In the genomic region with DNA sequence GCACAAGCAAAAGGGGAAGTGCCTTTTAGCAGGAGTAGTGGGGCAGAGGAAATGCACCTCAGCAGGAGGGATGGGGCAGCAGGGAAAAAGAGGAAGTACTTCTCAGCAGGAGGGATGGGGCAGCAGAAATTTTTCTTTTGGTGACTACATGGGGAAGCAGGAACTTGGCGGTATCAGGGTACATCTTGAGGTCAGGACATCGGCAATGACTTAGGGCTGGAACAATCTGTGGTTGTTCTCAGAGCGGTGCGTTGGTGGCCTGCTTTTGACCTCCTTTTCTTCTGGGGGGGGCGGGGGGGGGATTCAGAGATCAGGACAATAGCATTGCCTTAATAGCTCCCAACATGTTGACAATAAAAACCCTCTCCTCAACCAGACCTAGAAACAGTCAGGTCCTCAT, we compare ENCODE assay signal across 21 mouse cellular contexts. TPM values are rescaled to one million over a fixed set of nuclear protein-coding genes. Genes with fewer than 3 reads are reported as not detected.
"Had no signal": no experiment of that assay in that cellular context is flagged by ENCODE, and none has a peak within 500 bp of the region (broad histone marks: within the 10 kb centered on the region; RNA-seq: fewer than 3 reads in every experiment).

A gene (plus strand): TSS at position 301 of the 400 bp plus-strand sequence.

RNA-seq across cellular contexts. Expression of the gene that starts here (rescaled TPM):
- total RNA-seq: forebrain, postnatal 0 days; gastrocnemius, adult 18-20 months; gastrocnemius, adult 2 months; gastrocnemius, adult 8-10 months; gastrocnemius, postnatal 25 days; gastrocnemius, postnatal 36 days had no signal
- polyA plus RNA-seq: embryonic facial prominence, embryonic 10.5 days; embryonic facial prominence, embryonic 11.5 days; embryonic facial prominence, embryonic 12.5 days; embryonic facial prominence, embryonic 13.5 days; embryonic facial prominence, embryonic 14.5 days; embryonic facial prominence, embryonic 15.5 days; erythroblast, embryonic 14.5 days; forebrain, embryonic 10.5 days; forebrain, embryonic 11.5 days; forebrain, embryonic 12.5 days; forebrain, embryonic 13.5 days; forebrain, embryonic 14.5 days; forebrain, embryonic 15.5 days; forebrain, embryonic 16.5 days; forebrain, postnatal 0 days; heart, embryonic 10.5 days had no signal
